Mouse (Mus musculus) limb, embryonic 10.5 days (tissue): ENCODE measurements around the gene Car12. TPM values are rescaled to one million over a fixed set of nuclear protein-coding genes. Genes with fewer than 3 reads are reported as not detected.
"Not testable (repeated sequence)": the region's sequence is repeated elsewhere in the genome, so short reads cannot be mapped to it uniquely, and the experiment has no call there.

Experiments
- DNase-seq: peaks from one replicate; pipeline ENCODE4 v3.0.0-alpha.2; 2017; ENCODE audit warnings: low spot score
- H3K27ac ChIP-seq: fragments of 300-500 bp; sonication (generic); 2 replicates; pipeline ENCODE4 v1.5.1; 2016; ENCODE audit warnings: mild to moderate bottlenecking
- H3K27me3 ChIP-seq: fragments of 300-500 bp; sonication (generic); 2 replicates; pipeline ENCODE4 v1.6.1; 2016; ENCODE audit warnings: low read depth, mild to moderate bottlenecking; ENCODE audit not compliant: poor library complexity, severe bottlenecking
- H3K36me3 ChIP-seq: fragments of 300-500 bp; sonication (generic); 2 replicates; pipeline ENCODE4 v1.6.1; 2016; ENCODE audit warnings: mild to moderate bottlenecking, moderate library complexity
- H3K4me1 ChIP-seq: fragments of 300-500 bp; sonication (generic); 2 replicates; pipeline ENCODE4 v1.6.1; 2016
- H3K4me3 ChIP-seq: fragments of 300-500 bp; sonication (generic); 2 replicates; pipeline ENCODE4 v1.5.1; 2016; ENCODE audit warnings: mild to moderate bottlenecking, moderate library complexity
- H3K9me3 ChIP-seq: fragments of 300-500 bp; sonication (generic); replicated peaks from 2 replicates; pipeline ENCODE4 v1.6.1; 2016; ENCODE audit warnings: mild to moderate bottlenecking
- WGBS: fragments of 180-500 bp; shearing (Covaris S2); methylation state at CpG from one replicate; pipeline ENCODE4 v1.1.7; 2016; 5-methylcytosine and 5-hydroxymethylcytosine counted together
- polyA plus RNA-seq: library from polyadenylated mRNA; unstranded; fragments of >200 nt; fragmentation: Nextera tagmentation; extraction: Ambion mirVana; gene quantifications from 2 replicates; pipeline ENCODE4 v1.2.1, GENCODE M21; 2016

The Car12 gene
- polyA plus RNA-seq, 1 experiment from 2014 or later, result 5.2 TPM

- not testable (repeated sequence) for H3K9me3 ChIP-seq, H3K36me3 ChIP-seq
- peak; percentile 62 for DNase-seq
- peak overlapping the region; percentile 37 for H3K4me3 ChIP-seq
- H3K4me1 ChIP-seq, result peaks cover 11% of the 10 kb centered on the region
- WGBS, result 4% methylated on average over 36 of the region's 37 CpGs
- peaks cover 59% of the 10 kb centered on the region for H3K27me3 ChIP-seq
- H3K27ac ChIP-seq, result peak overlapping the region; percentile 53; the same call in 1 of the 2 replicates
These were observed 92.5 kb downstream of the Car12 start for GRCm38 (mm10) chr9:66805951-66806350.

GRCm38 (mm10) chr9:66813392-66813791 lies 99.9 kb downstream of the Car12 start:
- H3K27ac ChIP-seq, result peak overlapping the region; percentile 75

More at GRCm38 (mm10) chr9:66813392-66813791, 99.9 kb downstream of the Car12 start:
- Histone ChIP-seq H3K4me3 (no peak overlapping the region), H3K36me3 (no peaks in the 10 kb centered on the region), H3K9me3 (no peaks in the 10 kb centered on the region), H3K4me1 (peaks cover 32% of the 10 kb centered on the region), H3K27me3 (peaks cover 5% of the 10 kb centered on the region; the same call in 1 of the 2 replicates)
- no peak for DNase-seq
- 12% methylated on average over 2 of the region's 2 CpGs for WGBS

Other genes starting within 250 kb of the Car12 start
- gene Fbxl22, start 199.1 kb upstream of the Car12 start, polyA plus RNA-seq, result 1.2 and 1.3 TPM in 2 replicates
- gene Usp3, start 120.5 kb upstream of the Car12 start, polyA plus RNA-seq, result 104 and 105 TPM in 2 replicates
- 7.3 and 10.0 TPM in 2 replicates for gene Aph1b, start 81.8 kb downstream of the Car12 start, polyA plus RNA-seq
- gene Gm10647, start 83.4 kb downstream of the Car12 start, polyA plus RNA-seq, result 0.39 and 0.50 TPM in 2 replicates
- 1.1 and 1.5 TPM in 2 replicates for gene Aph1c, start 121.0 kb downstream of the Car12 start, polyA plus RNA-seq
- gene Rab8b, start 206.0 kb downstream of the Car12 start, polyA plus RNA-seq, result 14.3 and 14.9 TPM in 2 replicates
- 775 and 943 TPM in 2 replicates for gene Rps27l, start 232.4 kb downstream of the Car12 start, polyA plus RNA-seq